24 mouse cellular contexts compared by ENCODE assay signal in genomic region chr4:59280876-59281275, GRCm38 (mm10).
DNase-seq lines count a peak whose midpoint lies in the region; ATAC-seq and TF ChIP-seq lines count a peak whose summit lies in the region.
"Had no signal": no experiment of that assay in that cellular context is flagged by ENCODE, and none has a peak within 500 bp of the region (broad histone marks: within the 10 kb centered on the region; RNA-seq: fewer than 3 reads in every experiment).

No protein-coding gene starts in this region.

- no peaks in the 10 kb centered on the region for H3K27me3 ChIP-seq in liver, embryonic 12.5 days (replicated peaks)
- H3K27me3 ChIP-seq in small intestine, adult 2 months (ENCODE audit: control insufficient read depth, insufficient read depth, low read length): no peaks in the 10 kb centered on the region
- H3K27me3 ChIP-seq: heart, embryonic 13.5 days; limb, embryonic 15.5 days; midbrain, embryonic 13.5 days; neural tube, embryonic 12.5 days had no signal

- no peak overlapping the region for H3K4me3 ChIP-seq in liver, embryonic 12.5 days
- no peak overlapping the region for H3K4me3 ChIP-seq in small intestine, adult 2 months (ENCODE audit: low read depth, low read length)
- H3K4me3 ChIP-seq: forebrain, embryonic 10.5 days; gastrocnemius, adult 2 months; heart, embryonic 13.5 days; limb, embryonic 15.5 days; megakaryocyte, embryonic 14.5 days; midbrain, embryonic 13.5 days; neural tube, embryonic 12.5 days had no signal

- H3K9ac ChIP-seq in liver, embryonic 12.5 days: peak overlapping the region; percentile 31; the same call in 1 of the 2 replicates
- H3K9ac ChIP-seq: heart, embryonic 13.5 days; limb, embryonic 15.5 days; midbrain, embryonic 13.5 days; neural tube, embryonic 12.5 days had no signal

- 11% methylated on average over 5 of the region's 5 CpGs for WGBS in liver, embryonic 12.5 days (ENCODE audit: insufficient replicate concordance)
- 62% methylated on average over 5 of the region's 5 CpGs for WGBS in small intestine, adult 2 months

- H3K27ac ChIP-seq in liver, embryonic 12.5 days: 0 out of 2 replicates have a peak overlapping the region, but pooled peaks have one; percentile 2
- peak overlapping the region; percentile 45 for H3K27ac ChIP-seq in small intestine, adult 2 months (ENCODE audit: insufficient read depth, low read depth, low read length)
- H3K27ac ChIP-seq: forebrain, embryonic 10.5 days; gastrocnemius, adult 2 months; heart, embryonic 13.5 days; limb, embryonic 15.5 days; midbrain, embryonic 13.5 days; neural tube, embryonic 12.5 days had no signal

- no peaks in the 10 kb centered on the region for H3K9me3 ChIP-seq in liver, embryonic 12.5 days (replicated peaks)
- H3K9me3 ChIP-seq: forebrain, embryonic 10.5 days; heart, embryonic 13.5 days; limb, embryonic 15.5 days; megakaryocyte, embryonic 14.5 days; midbrain, embryonic 13.5 days; neural tube, embryonic 12.5 days had no signal

- no peak for TF ChIP-seq POLR2A in small intestine, adult 2 months (IDR thresholded peaks at IDR 0.05; ENCODE audit: low read depth, low read length)

- DNase-seq in liver: no peak
- DNase-seq in cerebellum, adult 8-10 months: no peak
- DNase-seq in frontal cortex, postnatal 25 days (ENCODE audit: low spot score in 2 of 2): no peak
- DNase-seq: adrenal gland, postnatal 36 days; cerebellum, adult 9-11 months; gastrocnemius, adult 2 months; heart, postnatal 14 days; kidney, adult 8-10 months; kidney, postnatal 14 days; left cerebral cortex, postnatal 4 days; lung, adult 2 months; lung, postnatal 14 days; right cerebral cortex, postnatal 14 days; thymus, postnatal 25 days had no signal

- ATAC-seq in liver, embryonic 12.5 days: no peak
- ATAC-seq in CD4-positive, CD25-positive, alpha-beta regulatory T cell, adult 4 months: peak; percentile 41
- ATAC-seq in common myeloid progenitor, adult 5-6 weeks (replicated peaks; ENCODE audit: low read depth, poor library complexity, severe bottlenecking): 0 out of 2 replicates have a peak, but pooled peaks have one; percentile 12
- ATAC-seq: midbrain, embryonic 13.5 days had no signal

- no peaks in the 10 kb centered on the region for H3K36me3 ChIP-seq in liver, embryonic 12.5 days
- H3K36me3 ChIP-seq in small intestine, adult 2 months (ENCODE audit: control insufficient read depth, insufficient read depth, low read length): no peaks in the 10 kb centered on the region
- H3K36me3 ChIP-seq: forebrain, embryonic 10.5 days; heart, embryonic 13.5 days; limb, embryonic 15.5 days; midbrain, embryonic 13.5 days; neural tube, embryonic 12.5 days had no signal

- H3K4me2 ChIP-seq in liver, embryonic 12.5 days: no peak overlapping the region
- H3K4me2 ChIP-seq: heart, embryonic 13.5 days; limb, embryonic 15.5 days; midbrain, embryonic 13.5 days; neural tube, embryonic 12.5 days had no signal

- no peak for TF ChIP-seq CTCF in small intestine, adult 2 months (IDR thresholded peaks at IDR 0.05; ENCODE audit: extremely low read depth, insufficient read length, insufficient replicate concordance, low read depth, low read length)

- peaks cover 63% of the 10 kb centered on the region for H3K4me1 ChIP-seq in liver, embryonic 12.5 days
- H3K4me1 ChIP-seq in small intestine, adult 2 months (ENCODE audit: control insufficient read depth, insufficient read depth, insufficient read length, low read length): no peaks in the 10 kb centered on the region; the same call in 1 of the 2 replicates
- H3K4me1 ChIP-seq: neural tube, embryonic 12.5 days had no signal
